Mouse (Mus musculus) right cerebral cortex, postnatal 36 days (tissue): ENCODE results near the gene Gm20888.
"Not testable (repeated sequence)": the region's sequence is repeated elsewhere in the genome, so short reads cannot be mapped to it uniquely, and the experiment has no call there.

ENCODE experiments used
- DNase-seq, 2 experiments: peaks; one replicate each; pipeline ENCODE4 v3.0.0; 2022; ENCODE audit warnings: low spot score in 2 of 2, mixed read lengths in 1 of 2

Gene Gm20888

GRCm38 (mm10) chrY:70441582-70441981, at the start of gene Gm20888:
Gene Gm20888 (plus strand): TSS chrY:70441882.
- DNase-seq, result not testable (repeated sequence)
